9 mouse cellular contexts compared by ENCODE assay signal in genomic region chr9:13898510-13899305, GRCm38 (mm10).
DNase-seq lines count a peak whose midpoint lies in the region; ATAC-seq lines count a peak whose summit lies in the region.
"Had no signal": no experiment of that assay in that cellular context is flagged by ENCODE, and none has a peak within 500 bp of the region (broad histone marks: within the 10 kb centered on the region; RNA-seq: fewer than 3 reads in every experiment).

No protein-coding gene starts in this region.

- no peak overlapping the region for H3K9ac ChIP-seq in kidney, embryonic 14.5 days (ENCODE audit: low read depth, low read length)
- H3K9ac ChIP-seq: neural tube, embryonic 12.5 days had no signal

- H3K4me1 ChIP-seq in kidney, embryonic 14.5 days (ENCODE audit: control insufficient read depth, insufficient read depth, low read length) = 0 out of 2 replicates have a peak, but pooled peaks cover 3% of the 10 kb centered on the region
- H3K4me1 ChIP-seq: neural tube, embryonic 12.5 days had no signal

- H3K9me3 ChIP-seq in kidney, embryonic 14.5 days (ENCODE audit: control insufficient read depth, low read length) = no peaks in the 10 kb centered on the region
- H3K9me3 ChIP-seq: neural tube, embryonic 12.5 days had no signal

- H3K27me3 ChIP-seq in kidney, embryonic 14.5 days (ENCODE audit: control insufficient read depth, insufficient read depth, low read length) = no peaks in the 10 kb centered on the region
- H3K27me3 ChIP-seq: neural tube, embryonic 12.5 days had no signal

- ATAC-seq in kidney, embryonic 14.5 days (ENCODE audit: low FRiP score, low TSS enrichment) = no peak

- H3K4me3 ChIP-seq in kidney, embryonic 14.5 days (ENCODE audit: low read length) = no peak overlapping the region
- H3K4me3 ChIP-seq: neural tube, embryonic 12.5 days had no signal

- H3K27ac ChIP-seq in kidney, embryonic 14.5 days (ENCODE audit: low read depth, low read length) = no peak overlapping the region
- H3K27ac ChIP-seq: neural tube, embryonic 12.5 days had no signal

- peak; percentile 85 for DNase-seq in heart, adult 11 months
- DNase-seq in heart, postnatal 25 days (ENCODE audit: low spot score) = no peak
- peak; percentile 12 to 29 for DNase-seq in heart, adult 9 months (ENCODE audit: low spot score in 2 of 2)
- peak; percentile 35 to 51 for DNase-seq in layer of hippocampus, postnatal 10 days (ENCODE audit: low spot score in 2 of 2)
- peak; percentile 53 for DNase-seq in right cerebral cortex, postnatal 25 days
- no peak for DNase-seq in gastrocnemius, postnatal 25 days
- no peak for DNase-seq in kidney, adult 9 months

- WGBS in kidney, embryonic 14.5 days = 77% methylated on average over 19 of the region's 19 CpGs

- intact Hi-C loops in heart, postnatal 25 days (cut with DNase I) = loop anchor here (5.0 to 10.0 kb wide), 2 partner anchors 186 to 379 kb away; partner anchors contain the start of gene Sesn3

- H3K36me3 ChIP-seq in kidney, embryonic 14.5 days (ENCODE audit: control insufficient read depth, insufficient read depth, low read length) = no peaks in the 10 kb centered on the region
- H3K36me3 ChIP-seq: neural tube, embryonic 12.5 days had no signal

- H3K4me2 ChIP-seq in kidney, embryonic 14.5 days (replicated peaks; ENCODE audit: low read depth, low read length) = no peak overlapping the region
- H3K4me2 ChIP-seq: neural tube, embryonic 12.5 days had no signal

Comparison
In these comparisons a context has a peak if more than half of its experiments do, and no peak if none do; other contexts are left out.
1. DNase-seq: peak in heart, adult 11 months (single experiment), heart, adult 9 months (2 of 2), layer of hippocampus, postnatal 10 days (2 of 2) and right cerebral cortex, postnatal 25 days (single experiment); none in heart, postnatal 25 days (single experiment), gastrocnemius, postnatal 25 days (single experiment) and kidney, adult 9 months (single experiment).